Mouse (Mus musculus) intestine, embryonic 15.5 days (tissue): ENCODE data around the gene Nynrin. TPM values are rescaled to one million over a fixed set of nuclear protein-coding genes. Genes with fewer than 3 reads are reported as not detected.

ENCODE experiments used
- ATAC-seq: fragments of 200-750 bp; cut with Nextera tagmentation; 2 replicates; pipeline ENCODE4 v1.8.0; 2017; ENCODE audit warnings: moderate TSS enrichment, moderate library complexity
- H3K27ac ChIP-seq: fragments of 300-500 bp; sonication (generic); 2 replicates; pipeline ENCODE4 v1.5.1; 2015; ENCODE audit warnings: mild to moderate bottlenecking, inconsistent platforms
- H3K27me3 ChIP-seq: fragments of 300-500 bp; sonication (generic); replicated peaks from 2 replicates; pipeline ENCODE4 v1.6.1; 2015; ENCODE audit warnings: inconsistent platforms
- H3K36me3 ChIP-seq: fragments of 300-500 bp; sonication (generic); 2 replicates; pipeline ENCODE4 v1.6.1; 2015; ENCODE audit warnings: inconsistent platforms
- H3K4me1 ChIP-seq: fragments of 300-500 bp; sonication (generic); replicated peaks from 2 replicates; pipeline ENCODE4 v1.6.1; 2015; ENCODE audit warnings: inconsistent platforms
- H3K4me2 ChIP-seq: fragments of 300-500 bp; sonication (generic); replicated peaks from 2 replicates; pipeline ENCODE4 v1.6.1; 2015; ENCODE audit warnings: mild to moderate bottlenecking, inconsistent platforms
- H3K4me3 ChIP-seq: fragments of 300-500 bp; sonication (generic); replicated peaks from 2 replicates; pipeline ENCODE4 v1.5.1; 2015; ENCODE audit warnings: inconsistent platforms
- H3K9ac ChIP-seq: fragments of 300-500 bp; sonication (generic); 2 replicates; pipeline ENCODE4 v1.6.1; 2015; ENCODE audit warnings: inconsistent platforms
- H3K9me3 ChIP-seq: fragments of 300-500 bp; sonication (generic); 2 replicates; pipeline ENCODE4 v1.6.1; 2016; ENCODE audit warnings: inconsistent platforms
- WGBS: fragments of 180-500 bp; shearing (Covaris S2); methylation state at CpG from one replicate; pipeline ENCODE4 v1.1.7; 2015; 5-methylcytosine and 5-hydroxymethylcytosine counted together
- polyA plus RNA-seq: library from polyadenylated mRNA; unstranded; fragments of >200 nt; fragmentation: Nextera tagmentation; extraction: Ambion mirVana; gene quantifications from 2 replicates; pipeline ENCODE4 v1.2.1, GENCODE M21; 2015

Nynrin gene
- polyA plus RNA-seq, 1 experiment from 2014 or later = 18.3 TPM

DNA sequence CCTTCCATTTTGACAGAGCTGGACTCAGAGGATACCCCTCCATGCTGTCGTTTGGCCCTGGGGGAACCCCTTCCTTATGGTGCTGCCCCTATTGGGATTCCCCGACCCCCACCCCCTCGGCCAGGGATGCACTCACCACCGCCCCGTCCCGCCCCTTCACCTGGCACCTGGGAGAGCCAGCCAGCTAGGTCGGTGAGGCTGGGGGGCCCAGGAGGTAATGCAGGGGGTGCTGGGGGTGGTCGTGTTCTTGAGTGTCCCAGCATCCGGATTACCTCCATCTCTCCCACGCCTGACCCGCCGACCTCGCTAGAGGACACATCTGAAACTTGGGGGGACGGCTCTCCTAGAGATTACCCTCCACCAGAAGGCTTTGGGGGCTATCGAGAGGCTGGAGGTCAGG lies 27.7 kb upstream of the Nynrin start:
- peaks cover 34% of the 10 kb centered on the region for H3K4me1 ChIP-seq

DNA sequence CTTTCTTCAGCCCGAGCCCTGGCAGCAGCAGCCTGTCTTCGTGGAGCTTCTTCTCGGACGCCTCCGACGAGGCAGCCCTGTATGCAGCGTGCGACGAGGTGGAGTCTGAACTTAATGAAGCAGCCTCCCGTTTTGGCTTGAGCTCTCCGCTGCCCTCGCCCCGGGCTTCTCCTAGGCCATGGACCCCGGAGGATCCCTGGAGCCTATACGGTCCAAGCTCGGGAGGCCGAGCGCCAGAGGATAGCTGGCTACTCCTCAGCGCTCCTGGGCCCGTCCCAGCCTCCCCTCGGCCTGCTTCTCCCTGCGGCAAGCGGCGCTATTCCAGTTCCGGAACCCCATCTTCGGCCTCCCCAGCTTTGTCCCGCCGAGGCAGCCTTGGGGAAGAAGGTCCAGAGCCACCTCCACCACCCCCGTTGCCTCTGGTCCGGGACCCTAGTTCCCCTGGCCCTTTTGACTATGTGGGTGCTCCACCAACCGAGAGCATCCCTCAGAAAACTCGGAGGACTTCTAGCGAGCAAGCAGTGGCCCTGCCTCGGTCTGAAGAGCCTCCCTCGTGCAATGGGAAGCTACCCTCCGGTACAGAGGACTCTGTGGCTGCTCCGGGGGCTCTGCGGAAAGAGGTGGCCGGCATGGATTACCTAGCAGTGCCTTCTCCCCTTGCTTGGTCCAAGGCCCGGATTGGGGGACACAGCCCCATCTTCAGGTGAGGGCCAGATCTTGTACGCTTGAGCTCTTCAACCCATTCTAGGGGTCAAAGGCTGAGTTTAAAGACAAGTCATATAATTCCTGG lies 27.1 kb upstream of the Nynrin start:
- Histone ChIP-seq H3K27me3 (peaks cover 3% of the 10 kb centered on the region; the same call in 1 of the 2 replicates), H3K27ac (no peak overlapping the region), H3K4me3 (peak overlapping the region; percentile 62), H3K4me1 (peaks cover 34% of the 10 kb centered on the region), H3K4me2 (peak overlapping the region; percentile 90), H3K9me3 (no peaks in the 10 kb centered on the region; the same call in 1 of the 2 replicates), H3K9ac (peak overlapping the region; percentile 71), H3K36me3 (peaks cover 9% of the 10 kb centered on the region; the same call in 1 of the 2 replicates)
- 29% methylated on average over 41 of the region's 41 CpGs for WGBS
- ATAC-seq = no peak

More for the DNA sequence above, 27.7 kb upstream of the Nynrin start:
- no peak overlapping the region for H3K27ac ChIP-seq
- H3K4me2 ChIP-seq = peak overlapping the region; percentile 90
- peaks cover 3% of the 10 kb centered on the region; the same call in 1 of the 2 replicates for H3K27me3 ChIP-seq
- peak overlapping the region; percentile 62 for H3K4me3 ChIP-seq
- 18% methylated on average over 15 of the region's 15 CpGs for WGBS
- H3K9ac ChIP-seq = peak overlapping the region; percentile 71
- H3K9me3 ChIP-seq = no peaks in the 10 kb centered on the region; the same call in 1 of the 2 replicates
- H3K36me3 ChIP-seq = peaks cover 8% of the 10 kb centered on the region; the same call in 1 of the 2 replicates
- ATAC-seq = no peak

DNA sequence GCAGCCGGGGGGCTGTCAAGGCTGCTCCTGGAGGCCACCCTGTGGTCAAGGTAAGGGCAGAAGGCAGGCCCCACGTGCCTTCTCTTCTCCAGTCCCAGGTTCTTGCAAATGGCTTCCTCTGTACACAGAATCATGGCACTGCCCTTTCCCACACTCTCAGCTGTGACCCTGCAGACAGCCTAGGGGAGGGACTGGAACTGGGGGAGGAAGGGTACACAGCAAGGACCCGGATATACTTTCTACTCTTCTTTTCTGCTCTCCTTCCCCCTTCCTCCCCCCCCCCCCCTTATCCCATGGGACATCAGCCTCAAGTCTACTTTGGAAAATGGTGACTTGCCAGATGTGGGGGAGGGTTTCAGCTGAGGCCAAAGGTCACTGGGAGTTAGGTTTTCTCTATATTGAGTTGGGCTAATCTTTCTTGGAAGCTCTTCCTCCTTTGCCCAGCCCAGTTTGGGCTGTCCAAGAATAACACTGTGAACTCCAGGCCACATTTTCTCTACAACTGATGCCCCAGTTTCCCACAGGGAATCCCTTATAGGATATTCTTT lies 25.0 kb upstream of the Nynrin start:
- Histone ChIP-seq H3K4me2 (no peak overlapping the region), H3K9me3 (no peaks in the 10 kb centered on the region; the same call in 1 of the 2 replicates), H3K4me1 (peaks cover 32% of the 10 kb centered on the region), H3K36me3 (peaks cover 9% of the 10 kb centered on the region; the same call in 1 of the 2 replicates), H3K4me3 (no peak overlapping the region), H3K27ac (no peak overlapping the region), H3K27me3 (peaks cover 3% of the 10 kb centered on the region; the same call in 1 of the 2 replicates), H3K9ac (no peak overlapping the region)
- 46% methylated on average over 3 of the region's 3 CpGs for WGBS
- no peak for ATAC-seq

DNA sequence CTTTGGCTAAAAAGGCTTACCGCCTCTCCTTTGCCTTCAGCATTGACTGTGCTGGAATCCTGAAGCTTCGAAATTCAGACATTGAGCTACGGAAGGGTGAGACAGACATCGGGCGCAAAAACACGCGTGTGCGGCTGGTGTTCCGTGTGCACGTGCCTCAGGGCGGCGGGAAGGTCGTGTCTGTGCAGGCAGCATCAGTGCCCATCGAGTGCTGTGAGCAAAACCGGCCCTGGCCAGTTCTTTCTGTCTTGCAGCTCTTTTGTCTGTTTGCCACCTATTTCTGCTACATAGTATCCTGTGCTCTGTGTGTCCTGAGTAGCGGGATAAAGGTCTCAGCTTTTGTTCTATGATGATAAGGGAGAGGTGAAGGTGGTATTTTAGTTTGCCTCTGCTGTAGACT lies 24.0 kb upstream of the Nynrin start:
- no peak overlapping the region for H3K27ac ChIP-seq
- H3K27me3 ChIP-seq = peaks cover 3% of the 10 kb centered on the region; the same call in 1 of the 2 replicates
- H3K9me3 ChIP-seq = no peaks in the 10 kb centered on the region; the same call in 1 of the 2 replicates
- peaks cover 9% of the 10 kb centered on the region; the same call in 1 of the 2 replicates for H3K36me3 ChIP-seq
- no peak for ATAC-seq
- WGBS = 92% methylated on average over 16 of the region's 16 CpGs
- no peak overlapping the region for H3K4me3 ChIP-seq
- H3K9ac ChIP-seq = no peak overlapping the region
- no peak overlapping the region for H3K4me2 ChIP-seq
- H3K4me1 ChIP-seq = peaks cover 25% of the 10 kb centered on the region

DNA sequence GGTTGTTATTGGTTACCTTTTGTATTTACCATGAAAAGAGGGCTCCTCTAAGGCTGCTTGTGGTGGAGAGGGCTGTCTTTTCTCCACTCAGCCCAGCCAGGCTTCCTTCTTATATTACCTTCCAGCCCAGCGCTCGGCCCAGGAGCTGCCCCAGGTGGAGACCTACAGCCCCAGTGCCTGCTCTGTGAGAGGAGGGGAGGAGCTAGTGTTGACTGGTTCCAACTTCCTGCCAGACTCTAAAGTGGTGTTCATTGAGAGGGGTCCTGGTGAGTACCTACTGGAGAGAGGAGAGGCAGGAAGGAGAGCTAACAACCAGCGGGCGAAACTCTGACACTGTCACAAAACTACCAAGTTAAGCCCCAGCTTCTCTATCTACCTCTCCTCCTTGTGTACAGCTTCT lies 23.5 kb upstream of the Nynrin start:
- Histone ChIP-seq H3K4me1 (peaks cover 23% of the 10 kb centered on the region), H3K4me3 (no peak overlapping the region), H3K27ac (no peak overlapping the region), H3K9ac (no peak overlapping the region), H3K27me3 (peaks cover 3% of the 10 kb centered on the region; the same call in 1 of the 2 replicates), H3K4me2 (no peak overlapping the region), H3K9me3 (no peaks in the 10 kb centered on the region; the same call in 1 of the 2 replicates), H3K36me3 (peaks cover 9% of the 10 kb centered on the region; the same call in 1 of the 2 replicates)
- WGBS = 85% methylated on average over 4 of the region's 4 CpGs
- ATAC-seq = no peak

DNA sequence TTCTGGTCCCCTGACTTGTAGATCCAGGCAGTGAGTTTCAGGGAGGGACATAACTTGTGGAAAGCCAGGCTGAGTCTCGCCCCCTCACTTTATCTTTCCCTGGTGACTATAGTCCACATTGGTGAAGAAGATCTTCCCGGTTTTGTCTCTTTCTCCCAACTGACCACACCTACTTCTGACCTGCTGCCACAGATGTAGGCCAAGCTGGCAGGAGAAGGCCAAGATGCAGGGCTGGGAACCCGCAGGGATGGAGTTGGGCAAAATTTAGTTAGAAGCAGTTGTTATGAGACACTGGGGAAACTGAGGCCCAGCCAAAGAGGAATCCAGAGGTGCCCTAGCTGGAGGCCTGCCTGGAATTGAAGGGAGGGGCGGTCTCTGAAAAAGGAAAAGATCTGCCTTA lies 20.7 kb upstream of the Nynrin start:
- Histone ChIP-seq H3K4me1 (peaks cover 8% of the 10 kb centered on the region; the same call in 1 of the 2 replicates), H3K9ac (no peak overlapping the region), H3K4me3 (no peak overlapping the region), H3K27ac (no peak overlapping the region), H3K27me3 (no peaks in the 10 kb centered on the region), H3K4me2 (no peak overlapping the region), H3K36me3 (peaks cover 9% of the 10 kb centered on the region; the same call in 1 of the 2 replicates), H3K9me3 (no peaks in the 10 kb centered on the region; the same call in 1 of the 2 replicates)
- no peak for ATAC-seq
- 80% methylated on average over 4 of the region's 4 CpGs for WGBS

DNA sequence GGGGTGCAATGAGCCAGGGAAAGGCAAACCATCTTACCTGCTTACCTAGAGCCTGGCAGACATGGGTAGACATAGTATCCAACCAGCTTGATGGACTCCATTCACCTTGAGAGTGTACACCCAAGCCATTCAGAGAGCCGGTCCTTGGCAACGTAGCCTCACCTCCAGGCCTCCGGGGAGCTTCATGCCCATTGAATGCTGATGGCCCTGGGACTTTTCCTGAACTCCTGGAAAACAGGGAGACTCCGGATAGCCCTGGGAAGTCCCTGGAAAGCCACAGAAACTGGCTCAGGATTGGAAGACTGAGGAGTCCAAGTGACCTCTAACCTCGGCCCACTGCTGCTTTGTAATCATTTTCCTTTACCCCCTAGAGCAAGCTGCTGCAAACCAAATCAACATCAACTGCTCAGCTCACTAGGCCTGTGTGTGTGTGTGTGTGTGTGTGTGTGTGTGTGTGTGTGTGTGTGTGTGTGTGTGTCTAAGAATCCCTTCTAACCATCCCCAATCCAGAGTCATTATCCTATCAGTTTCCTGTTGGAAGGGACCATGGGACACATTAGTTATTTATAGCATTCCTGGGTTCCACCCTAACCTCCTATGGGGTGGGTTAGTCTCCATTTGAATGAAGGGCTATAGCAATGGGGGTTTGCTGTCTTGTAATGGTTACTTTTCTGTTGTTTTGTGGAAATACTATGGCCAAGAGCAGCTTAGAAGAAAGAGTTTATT lies 18.8 kb upstream of the Nynrin start:
- Histone ChIP-seq H3K36me3 (peaks cover 9% of the 10 kb centered on the region; the same call in 1 of the 2 replicates), H3K9me3 (no peaks in the 10 kb centered on the region), H3K4me1 (no peaks in the 10 kb centered on the region), H3K4me2 (no peak overlapping the region), H3K4me3 (no peak overlapping the region), H3K27ac (no peak overlapping the region), H3K27me3 (no peaks in the 10 kb centered on the region), H3K9ac (no peak overlapping the region)
- WGBS = 75% methylated on average over 5 of the region's 5 CpGs
- ATAC-seq = no peak

DNA sequence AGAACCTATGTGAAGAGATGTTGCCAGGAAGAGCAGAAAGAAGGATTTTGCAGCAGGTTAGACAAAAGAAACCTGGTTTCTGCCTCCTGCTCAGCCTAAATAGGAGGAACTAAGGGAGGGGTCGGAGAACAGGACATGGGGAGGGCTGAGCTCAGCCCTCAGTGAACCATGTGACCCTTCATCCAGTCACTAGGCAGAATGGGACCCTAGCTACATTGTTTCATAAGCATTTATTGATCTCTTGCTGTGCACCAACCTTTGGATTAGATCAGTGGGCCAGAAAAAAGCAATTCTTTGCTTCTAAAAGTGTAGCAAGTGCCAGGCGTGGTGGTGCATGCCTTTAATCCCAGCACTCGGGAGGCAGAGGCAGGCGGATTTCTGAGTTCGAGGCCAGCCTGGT lies 15.5 kb upstream of the Nynrin start:
- no peak overlapping the region for H3K4me3 ChIP-seq
- no peaks in the 10 kb centered on the region for H3K27me3 ChIP-seq
- no peak overlapping the region for H3K4me2 ChIP-seq
- H3K36me3 ChIP-seq = no peaks in the 10 kb centered on the region
- no peaks in the 10 kb centered on the region for H3K9me3 ChIP-seq
- H3K27ac ChIP-seq = no peak overlapping the region
- no peaks in the 10 kb centered on the region for H3K4me1 ChIP-seq
- no peak overlapping the region for H3K9ac ChIP-seq
- no peak for ATAC-seq
- 85% methylated on average over 5 of the region's 5 CpGs for WGBS

DNA sequence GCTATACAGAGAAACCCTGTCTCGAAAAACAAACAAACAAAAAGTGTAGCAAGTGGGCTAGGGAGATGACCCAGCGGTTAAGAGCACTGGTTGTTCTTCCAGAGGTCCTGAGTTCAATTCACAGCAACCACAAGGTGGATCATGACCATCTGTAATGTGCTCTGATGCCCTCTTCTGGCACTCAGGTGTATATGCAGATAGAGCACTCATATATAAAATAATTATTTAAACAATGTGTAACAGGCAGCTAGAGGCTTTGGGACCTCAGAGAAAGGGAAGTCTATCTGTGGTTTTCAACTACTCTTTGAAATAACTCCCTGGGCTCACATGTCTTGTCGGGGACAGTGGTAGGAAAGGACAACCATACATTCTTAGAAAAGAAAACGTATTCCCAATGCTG lies 15.1 kb upstream of the Nynrin start:
- no peak overlapping the region for H3K9ac ChIP-seq
- no peak overlapping the region for H3K27ac ChIP-seq
- no peak overlapping the region for H3K4me3 ChIP-seq
- no peaks in the 10 kb centered on the region for H3K27me3 ChIP-seq
- ATAC-seq = no peak
- 87% methylated on average over 4 of the region's 4 CpGs for WGBS
- H3K36me3 ChIP-seq = no peaks in the 10 kb centered on the region
- H3K4me2 ChIP-seq = no peak overlapping the region
- H3K9me3 ChIP-seq = no peaks in the 10 kb centered on the region
- no peaks in the 10 kb centered on the region for H3K4me1 ChIP-seq

DNA sequence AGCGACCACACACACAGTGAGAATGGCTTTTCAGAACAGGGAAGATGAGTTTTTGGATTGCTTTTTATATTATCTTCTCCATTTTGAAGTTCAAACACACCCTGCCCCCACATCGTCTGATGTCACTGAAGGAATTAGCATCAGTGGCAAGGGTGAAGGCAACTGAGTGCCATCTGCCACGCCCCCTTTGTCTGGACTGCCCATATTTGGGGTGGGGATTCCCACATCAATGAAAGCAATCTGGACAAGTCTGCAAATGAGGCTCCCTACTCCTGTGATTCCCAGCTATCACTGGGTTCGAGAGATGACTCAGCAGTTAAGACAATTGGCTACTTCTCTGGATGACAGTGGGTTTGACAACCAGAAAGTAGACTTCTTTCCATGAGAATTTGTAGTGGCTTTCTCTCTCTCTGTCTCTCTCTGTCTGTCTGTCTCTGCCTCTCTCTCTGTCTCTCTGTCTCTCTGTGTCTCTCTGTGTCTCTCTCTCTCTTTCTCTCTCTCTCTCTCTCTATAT lies 12.9 kb upstream of the Nynrin start:
- no peaks in the 10 kb centered on the region for H3K9me3 ChIP-seq
- ATAC-seq = no peak
- WGBS = 58% methylated on average over 4 of the region's 4 CpGs

DNA sequence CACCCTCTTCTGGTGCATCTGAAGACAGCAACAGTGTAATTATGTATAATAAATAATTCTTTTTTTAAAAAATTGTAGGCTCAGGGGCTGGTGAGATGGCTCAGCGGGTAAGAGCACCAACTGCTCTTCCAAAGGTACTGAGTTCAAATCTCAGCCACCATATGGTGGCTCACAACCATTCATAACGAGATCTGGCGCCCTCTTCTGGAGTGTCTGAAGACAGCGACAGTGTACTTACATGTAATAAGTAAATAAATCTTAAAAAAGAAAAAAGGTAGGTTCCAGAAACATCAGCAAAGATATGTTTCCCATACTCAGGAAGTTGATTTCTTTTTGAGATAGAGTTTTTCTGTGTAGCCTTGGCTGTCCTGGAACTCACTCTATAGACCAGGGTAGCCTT lies 11.0 kb upstream of the Nynrin start:
- H3K4me1 ChIP-seq = no peaks in the 10 kb centered on the region
- no peak overlapping the region for H3K9ac ChIP-seq
- no peaks in the 10 kb centered on the region for H3K9me3 ChIP-seq
- no peak overlapping the region for H3K4me2 ChIP-seq
- H3K27ac ChIP-seq = no peak overlapping the region
- H3K4me3 ChIP-seq = no peak overlapping the region
- ATAC-seq = no peak
- WGBS = 79% methylated on average over 4 of the region's 4 CpGs
- H3K36me3 ChIP-seq = no peaks in the 10 kb centered on the region
- no peaks in the 10 kb centered on the region for H3K27me3 ChIP-seq

More for the DNA sequence above, 12.9 kb upstream of the Nynrin start:
- H3K27ac ChIP-seq = no peak overlapping the region
- no peaks in the 10 kb centered on the region for H3K36me3 ChIP-seq
- no peak overlapping the region for H3K4me3 ChIP-seq
- H3K4me2 ChIP-seq = no peak overlapping the region
- no peaks in the 10 kb centered on the region for H3K4me1 ChIP-seq
- H3K9ac ChIP-seq = no peak overlapping the region
- H3K27me3 ChIP-seq = no peaks in the 10 kb centered on the region
